In the genomic region with DNA sequence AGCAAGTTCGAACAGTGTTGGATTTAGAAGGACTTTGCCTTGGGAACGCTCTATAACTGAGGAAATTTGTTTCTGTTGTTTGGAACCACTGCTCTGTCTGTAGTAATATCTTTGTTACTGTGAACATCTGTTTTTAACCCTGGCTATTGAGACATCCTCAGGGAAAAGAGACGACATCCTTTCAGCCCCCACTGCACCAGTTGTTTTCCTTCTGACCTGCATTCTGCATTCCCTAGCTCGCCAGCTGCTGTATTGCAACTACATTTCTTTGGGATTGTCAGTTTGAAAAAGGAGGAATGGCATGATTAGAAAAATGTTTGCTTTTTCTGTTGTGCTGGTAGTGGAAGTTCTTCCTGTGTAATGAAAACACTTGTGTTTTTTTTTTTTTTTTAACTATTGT, we compare ENCODE assay signal across 24 mouse cellular contexts. TPM values are rescaled to one million over a fixed set of nuclear protein-coding genes. Genes with fewer than 3 reads are reported as not detected.
A peak's percentile ranks its signal among the peaks of the same experiment; 100 is the strongest.
DNase-seq lines count a peak whose midpoint lies in the region; ATAC-seq and TF ChIP-seq lines count a peak whose summit lies in the region.
"Had no signal": no experiment of that assay in that cellular context is flagged by ENCODE, and none has a peak within 500 bp of the region (broad histone marks: within the 10 kb centered on the region; RNA-seq: fewer than 3 reads in every experiment).

No protein-coding gene starts in this region.

- no peak for TF ChIP-seq POLR2A in limb, embryonic 14.5 days (IDR thresholded peaks at IDR 0.05; ENCODE audit: borderline replicate concordance, extremely low read depth, insufficient read depth, insufficient read length)

- H3K4me1 ChIP-seq in heart, embryonic 11.5 days (ENCODE audit: control insufficient read depth, insufficient read depth, low read length): no peaks in the 10 kb centered on the region
- H3K4me1 ChIP-seq in limb, embryonic 14.5 days (ENCODE audit: control insufficient read depth, insufficient read depth, low read length): no peaks in the 10 kb centered on the region
- no peaks in the 10 kb centered on the region for H3K4me1 ChIP-seq in limb, embryonic 10.5 days
- H3K4me1 ChIP-seq: embryonic facial prominence, embryonic 15.5 days; heart, embryonic 10.5 days; hindbrain, embryonic 12.5 days; hindbrain, embryonic 15.5 days had no signal

- no peak overlapping the region for H3K9ac ChIP-seq in heart, embryonic 11.5 days (ENCODE audit: low read depth, low read length)
- H3K9ac ChIP-seq in limb, embryonic 14.5 days (ENCODE audit: low read depth, low read length, severe bottlenecking): no peak overlapping the region
- H3K9ac ChIP-seq: embryonic facial prominence, embryonic 15.5 days; forebrain, postnatal 0 days; hindbrain, embryonic 12.5 days; hindbrain, embryonic 15.5 days had no signal

- H3K4me2 ChIP-seq in heart, embryonic 11.5 days: no peak overlapping the region
- no peak overlapping the region for H3K4me2 ChIP-seq in limb, embryonic 14.5 days (replicated peaks; ENCODE audit: low read depth, low read length, severe bottlenecking)
- H3K4me2 ChIP-seq: embryonic facial prominence, embryonic 15.5 days; hindbrain, embryonic 12.5 days; hindbrain, embryonic 15.5 days had no signal

- DNase-seq in heart, adult 11 months: peak; percentile 93
- DNase-seq in limb, embryonic 14.5 days (ENCODE audit: low spot score): peak; percentile 23
- no peak for DNase-seq in limb, embryonic 10.5 days (ENCODE audit: low spot score)
- peak; percentile 76 for DNase-seq in adipocyte (ENCODE audit: low spot score)
- DNase-seq in left cerebral cortex, postnatal 36 days (ENCODE audit: low spot score in 2 of 2): no peak
- DNase-seq: adrenal gland, adult 8-10 months; adrenal gland, postnatal 25 days; cerebellum, adult 11-12 months; cerebellum, adult 8-10 months; cerebellum, postnatal 10 days; cerebellum, postnatal 36 days; embryo, embryonic 11 days; forebrain, postnatal 0 days; gastrocnemius, postnatal 36 days had no signal

- no peak overlapping the region for H3K4me3 ChIP-seq in heart, embryonic 11.5 days (ENCODE audit: low read depth, low read length)
- H3K4me3 ChIP-seq in limb, embryonic 14.5 days (replicated peaks; ENCODE audit: low read length): no peak overlapping the region
- no peak overlapping the region for H3K4me3 ChIP-seq in limb, embryonic 10.5 days
- H3K4me3 ChIP-seq: embryonic facial prominence, embryonic 15.5 days; heart, embryonic 10.5 days; hindbrain, embryonic 12.5 days; hindbrain, embryonic 15.5 days had no signal

- intact Hi-C loops in left cerebral cortex, postnatal 36 days (cut with DNase I): no loop called here

- 81% methylated on average over 4 of the region's 4 CpGs for WGBS in heart, embryonic 11.5 days (ENCODE audit: insufficient replicate concordance)
- WGBS in limb, embryonic 14.5 days: 65% methylated on average over 4 of the region's 4 CpGs
- 78% methylated on average over 4 of the region's 4 CpGs for WGBS in limb, embryonic 10.5 days

- H3K27me3 ChIP-seq in heart, embryonic 11.5 days (ENCODE audit: control insufficient read depth, insufficient read depth, low read length): no peaks in the 10 kb centered on the region
- no peaks in the 10 kb centered on the region for H3K27me3 ChIP-seq in limb, embryonic 14.5 days (ENCODE audit: control insufficient read depth, insufficient read depth, low read length)
- H3K27me3 ChIP-seq in limb, embryonic 10.5 days (ENCODE audit: low read depth, poor library complexity, severe bottlenecking): no peaks in the 10 kb centered on the region
- H3K27me3 ChIP-seq: embryonic facial prominence, embryonic 15.5 days; hindbrain, embryonic 12.5 days; hindbrain, embryonic 15.5 days had no signal

- peaks cover 19% of the 10 kb centered on the region for H3K36me3 ChIP-seq in heart, embryonic 11.5 days (ENCODE audit: control insufficient read depth, insufficient read depth, low read length)
- H3K36me3 ChIP-seq in limb, embryonic 14.5 days (ENCODE audit: control insufficient read depth, insufficient read depth, low read length): peaks cover 79% of the 10 kb centered on the region
- H3K36me3 ChIP-seq in limb, embryonic 10.5 days: peaks cover 94% of the 10 kb centered on the region

- ATAC-seq in heart, embryonic 11.5 days (replicated peaks; ENCODE audit: insufficient number of reproducible peaks, low FRiP score, low TSS enrichment): no peak
- ATAC-seq in limb, embryonic 14.5 days (ENCODE audit: low FRiP score, low read depth): no peak
- ATAC-seq: CD4-positive, CD25-positive, alpha-beta regulatory T cell, adult 4 months; forebrain, embryonic 14.5 days; forebrain, postnatal 0 days had no signal

- no peak overlapping the region for H3K27ac ChIP-seq in heart, embryonic 11.5 days (ENCODE audit: low read depth, low read length)
- no peak overlapping the region for H3K27ac ChIP-seq in limb, embryonic 14.5 days (replicated peaks; ENCODE audit: low read depth, low read length)
- no peak overlapping the region for H3K27ac ChIP-seq in limb, embryonic 10.5 days
- H3K27ac ChIP-seq: embryonic facial prominence, embryonic 15.5 days; heart, embryonic 10.5 days; hindbrain, embryonic 12.5 days; hindbrain, embryonic 15.5 days had no signal

- H3K9me3 ChIP-seq in heart, embryonic 11.5 days (replicated peaks; ENCODE audit: control insufficient read depth, low read length): no peaks in the 10 kb centered on the region
- no peaks in the 10 kb centered on the region for H3K9me3 ChIP-seq in limb, embryonic 14.5 days (ENCODE audit: control insufficient read depth, low read length)
- no peaks in the 10 kb centered on the region for H3K9me3 ChIP-seq in limb, embryonic 10.5 days (replicated peaks)
- H3K9me3 ChIP-seq: embryonic facial prominence, embryonic 15.5 days; heart, embryonic 10.5 days; hindbrain, embryonic 12.5 days; hindbrain, embryonic 15.5 days had no signal

RNA-seq across cellular contexts. Expression of a gene that starts 25.7 kb away (rescaled TPM):
- polyA plus RNA-seq in heart, embryonic 11.5 days (2014; fragmentation: Nextera tagmentation; extraction: Ambion mirVana): 121 and 147 TPM in 2 replicates
- polyA plus RNA-seq in limb, embryonic 14.5 days (2012; rRNA removed): 106 and 108 TPM in 2 replicates
- polyA plus RNA-seq in limb, embryonic 14.5 days (2014; fragmentation: Nextera tagmentation; extraction: Ambion mirVana): 119 and 122 TPM in 2 replicates
- 68.0 and 88.4 TPM in 2 replicates for polyA plus RNA-seq in limb, embryonic 10.5 days (2016; fragmentation: Nextera tagmentation; extraction: Ambion mirVana)
- 100 to 1,000 TPM; 409 to 413 TPM for total RNA-seq in left cerebral cortex, postnatal 36 days (2021)

RNA-seq across cellular contexts. Expression of a gene that starts 33.0 kb away (rescaled TPM):
- 85.4 and 105 TPM in 2 replicates for polyA plus RNA-seq in heart, embryonic 11.5 days (2014; fragmentation: Nextera tagmentation; extraction: Ambion mirVana)
- polyA plus RNA-seq in limb, embryonic 14.5 days (2012; rRNA removed): 120 TPM in 2 replicates
- 121 and 131 TPM in 2 replicates for polyA plus RNA-seq in limb, embryonic 14.5 days (2014; fragmentation: Nextera tagmentation; extraction: Ambion mirVana)
- polyA plus RNA-seq in limb, embryonic 10.5 days (2016; fragmentation: Nextera tagmentation; extraction: Ambion mirVana): 125 and 156 TPM in 2 replicates
- 100 to 1,000 TPM; 113 to 124 TPM for total RNA-seq in left cerebral cortex, postnatal 36 days (2021)

RNA-seq across cellular contexts. Expression of a gene that starts 38.8 kb away (rescaled TPM):
- 205 and 230 TPM in 2 replicates for polyA plus RNA-seq in heart, embryonic 11.5 days (2014; fragmentation: Nextera tagmentation; extraction: Ambion mirVana)
- polyA plus RNA-seq in limb, embryonic 14.5 days (2012; rRNA removed): 13.3 and 17.8 TPM in 2 replicates
- polyA plus RNA-seq in limb, embryonic 14.5 days (2014; fragmentation: Nextera tagmentation; extraction: Ambion mirVana): 11.3 and 14.9 TPM in 2 replicates
- 1.0 and 1.6 TPM in 2 replicates for polyA plus RNA-seq in limb, embryonic 10.5 days (2016; fragmentation: Nextera tagmentation; extraction: Ambion mirVana)
- total RNA-seq in left cerebral cortex, postnatal 36 days (2021): 1 to 10 TPM in 1 of 2 experiments, under 1 TPM in 1; 0.67 to 1.0 TPM
- total RNA-seq: adrenal gland, postnatal 25 days; granulocyte monocyte progenitor cell, adult 5-6 weeks; hematopoietic stem cell, adult 5-6 weeks; MEL had no signal
- polyA plus RNA-seq: CD4-positive, CD25-positive, alpha-beta regulatory T cell, adult 4 months had no signal

RNA-seq across cellular contexts. Expression of a gene that starts 54.3 kb away (rescaled TPM):
- 120 and 139 TPM in 2 replicates for polyA plus RNA-seq in heart, embryonic 11.5 days (2014; fragmentation: Nextera tagmentation; extraction: Ambion mirVana)
- polyA plus RNA-seq in limb, embryonic 14.5 days (2012; rRNA removed): 100 and 115 TPM in 2 replicates
- polyA plus RNA-seq in limb, embryonic 14.5 days (2014; fragmentation: Nextera tagmentation; extraction: Ambion mirVana): 129 and 135 TPM in 2 replicates
- 195 and 206 TPM in 2 replicates for polyA plus RNA-seq in limb, embryonic 10.5 days (2016; fragmentation: Nextera tagmentation; extraction: Ambion mirVana)
- 100 to 1,000 TPM in 1 of 2 experiments, 10 to 100 TPM in 1; 95.6 to 105 TPM for total RNA-seq in left cerebral cortex, postnatal 36 days (2021)

Comparison
In these comparisons a context has a peak if more than half of its experiments do, and no peak if none do; other contexts are left out.
1. DNase-seq: peak in heart, adult 11 months (single experiment), limb, embryonic 14.5 days (single experiment) and adipocyte (single experiment); none in limb, embryonic 10.5 days (single experiment) and left cerebral cortex, postnatal 36 days (0 of 2).
2. RNA of a gene that starts 38.8 kb away (polyA plus RNA-seq): 205 to 230 TPM in heart, embryonic 11.5 days; 11.3 to 17.8 TPM in limb, embryonic 14.5 days and 1.0 to 1.6 TPM in limb, embryonic 10.5 days; every median in the first group is over 10 times any median in the second.